Mouse (Mus musculus) c-Kit-positive CD71-positive TER-119-negative erythroid progenitor cells, embryonic 14.5 days (primary cell): Measurements from ENCODE around the gene Tnfrsf23.
"Not testable (repeated sequence)": the region's sequence is repeated elsewhere in the genome, so short reads cannot be mapped to it uniquely, and the experiment has no call there.

Source experiments
- DNase-seq: peaks from one replicate; pipeline ENCODE4 v3.0.0-alpha.2; 2013; ENCODE audit warnings: low read depth

Gene Tnfrsf23

GRCm38 (mm10) chr7:143684569-143684968, 1.1 kb downstream of the Tnfrsf23 start:
- DNase-seq: not testable (repeated sequence)

GRCm38 (mm10) chr7:143681566-143681965, 4.1 kb downstream of the Tnfrsf23 start:
- DNase-seq: no peak

DNA sequence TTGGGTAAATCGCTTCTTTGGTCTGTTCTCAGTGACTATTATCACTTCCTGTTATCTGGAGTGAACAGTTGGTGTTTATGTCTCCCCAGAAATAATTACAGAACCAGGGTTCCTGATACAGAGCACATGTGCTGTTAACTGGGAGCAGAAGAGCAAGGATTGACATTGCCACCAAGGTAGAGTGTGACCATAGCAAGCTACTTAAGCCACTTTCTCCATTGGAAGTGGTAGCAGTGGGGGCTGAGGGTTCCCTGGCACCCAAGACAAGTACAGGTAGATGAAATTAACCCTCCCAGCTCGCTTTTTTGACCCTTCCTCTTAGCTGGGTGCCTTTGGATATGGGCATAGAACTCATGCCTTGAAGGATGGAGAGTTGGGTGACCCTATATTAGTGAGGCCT, 4.8 kb downstream of the Tnfrsf23 start:
- not testable (repeated sequence) for DNase-seq

- DNase-seq: not testable (repeated sequence)
Measured at GRCm38 (mm10) chr7:143679650-143680049, 6.0 kb downstream of the Tnfrsf23 start.

- DNase-seq: no peak
Measured at GRCm38 (mm10) chr7:143666427-143667311, 19.0 kb downstream of the Tnfrsf23 start.

- no peak for DNase-seq
Measured at GRCm38 (mm10) chr7:143663470-143663869, 22.2 kb downstream of the Tnfrsf23 start.

GRCm38 (mm10) chr7:143660797-143661196, 24.9 kb downstream of the Tnfrsf23 start:
- no peak for DNase-seq

- DNase-seq: not testable (repeated sequence)
Measured at GRCm38 (mm10) chr7:143649769-143650346, 35.8 kb downstream of the Tnfrsf23 start.

DNA sequence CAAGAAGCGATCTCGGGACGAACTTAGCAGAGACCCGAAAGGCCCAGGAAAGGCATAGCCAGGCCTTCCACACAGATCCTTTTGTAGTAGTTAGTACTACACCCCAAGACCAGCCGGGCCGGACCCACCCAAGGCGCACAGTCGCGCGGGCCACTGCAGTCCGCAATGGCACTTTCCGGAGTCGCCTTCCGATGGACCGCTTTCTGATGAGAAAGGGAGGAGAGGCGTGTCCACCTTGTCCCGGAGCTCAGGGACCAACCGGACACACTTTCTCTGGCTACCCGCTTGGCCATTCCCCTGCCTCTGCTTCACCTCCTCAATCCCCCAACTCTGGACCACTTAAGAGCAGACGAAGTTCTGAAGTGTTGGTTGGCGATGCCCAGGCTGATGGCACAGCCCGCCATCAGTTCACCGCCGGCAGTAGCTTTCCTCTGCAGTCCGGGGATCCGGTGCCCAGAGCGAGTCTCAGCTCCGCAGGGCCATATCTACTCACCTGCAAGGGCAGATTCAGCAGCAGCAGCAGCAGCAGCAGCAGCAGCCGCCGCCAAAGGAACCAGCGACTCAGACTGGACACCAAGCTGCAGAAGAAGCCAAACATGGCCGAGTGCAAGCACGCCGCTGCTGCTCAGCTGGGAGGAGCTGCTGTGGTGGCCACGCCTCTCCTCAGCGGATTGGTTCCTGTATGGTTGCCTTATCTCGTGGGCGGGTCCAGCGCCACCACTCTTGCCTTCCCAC, 36.5 kb downstream of the Tnfrsf23 start, which contains the start of gene Tnfrsf22:
Gene Tnfrsf22 (minus strand): TSS at position 628 of the 735 bp plus-strand sequence.
- DNase-seq: peak; percentile 70

GRCm38 (mm10) chr7:143643949-143644348, 41.7 kb downstream of the Tnfrsf23 start:
- not testable (repeated sequence) for DNase-seq

DNA sequence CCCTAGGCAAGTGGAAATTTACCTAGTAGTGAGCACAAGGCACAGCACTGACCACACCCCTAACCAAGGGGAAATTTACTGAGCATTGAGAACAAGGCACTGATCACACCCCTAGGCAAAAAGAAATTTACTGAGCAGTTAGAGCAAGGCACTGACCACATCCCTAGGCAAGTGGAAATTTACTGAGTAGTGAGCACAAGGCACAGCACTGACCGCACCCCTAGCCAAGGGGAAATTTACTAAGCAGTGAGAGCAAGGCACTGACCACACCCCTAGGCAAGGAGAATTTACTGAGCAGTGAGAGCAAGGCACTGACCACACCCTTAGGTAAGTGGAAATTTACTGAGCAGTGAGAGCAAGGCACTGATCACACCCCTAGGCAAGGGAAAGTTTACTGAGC, 49.0 kb downstream of the Tnfrsf23 start:
- no peak for DNase-seq

DNA sequence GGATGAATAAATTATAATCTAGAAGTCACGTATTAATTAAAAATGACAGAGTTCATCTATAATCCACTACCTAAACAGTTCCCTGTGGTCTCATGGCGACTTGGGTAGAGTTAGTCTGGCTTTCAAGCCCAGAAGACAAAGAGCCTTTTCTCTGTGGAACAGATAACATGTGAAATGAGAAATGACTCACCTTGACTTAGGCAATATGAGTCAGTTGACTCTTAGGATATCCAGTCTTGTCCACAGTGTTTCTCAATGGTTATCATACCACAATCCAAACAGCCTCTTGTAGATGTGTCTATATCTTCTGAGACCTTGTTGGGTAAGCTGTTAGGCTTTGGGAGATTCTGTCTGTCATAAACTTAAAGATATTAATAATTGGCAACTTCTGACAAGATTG, 54.2 kb downstream of the Tnfrsf23 start:
- DNase-seq: no peak

DNA sequence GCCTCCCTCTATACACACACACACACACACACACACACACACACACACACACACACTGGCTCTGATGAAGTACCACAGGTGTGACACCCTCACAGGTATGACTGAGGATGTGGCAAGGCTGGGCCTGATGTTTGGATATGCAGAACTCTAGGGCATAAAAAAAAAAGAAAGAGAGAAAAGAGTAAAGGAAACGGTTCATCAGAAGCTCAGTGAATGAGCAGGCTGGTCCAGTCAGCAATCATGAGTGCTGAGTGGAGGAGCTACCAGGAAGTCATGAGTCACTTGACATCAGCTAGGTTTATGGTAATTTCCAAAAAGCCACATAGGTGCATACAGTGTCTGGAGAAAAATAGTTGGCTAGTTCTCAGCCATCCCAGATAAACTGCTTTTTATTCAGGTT, 56.2 kb downstream of the Tnfrsf23 start:
- no peak for DNase-seq

DNA sequence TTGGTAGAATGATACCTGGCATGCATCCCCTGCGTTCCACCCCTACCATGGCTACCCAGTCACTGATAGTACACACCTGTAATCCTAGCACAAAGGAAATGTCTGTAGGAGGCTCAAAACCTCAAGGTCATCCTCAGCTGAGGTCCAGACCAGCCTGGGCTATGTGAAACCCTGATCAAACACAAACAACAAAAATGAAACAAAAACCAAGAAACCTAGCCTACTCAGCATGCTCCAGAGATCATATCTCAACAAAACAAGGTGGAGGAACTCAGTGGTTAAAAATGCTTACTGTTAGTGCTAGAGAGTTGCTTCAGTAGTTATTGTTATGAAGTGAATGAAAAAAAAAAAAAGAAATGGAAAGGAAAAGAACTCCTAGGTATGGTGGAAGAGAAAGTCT, 57.1 kb downstream of the Tnfrsf23 start, which contains the start of gene Tnfrsf26:
Gene Tnfrsf26 (minus strand): TSS at position 183 of the 400 bp plus-strand sequence.
- DNase-seq: no peak

- no peak for DNase-seq
Measured at GRCm38 (mm10) chr7:143627555-143628286, 58.0 kb downstream of the Tnfrsf23 start.

DNA sequence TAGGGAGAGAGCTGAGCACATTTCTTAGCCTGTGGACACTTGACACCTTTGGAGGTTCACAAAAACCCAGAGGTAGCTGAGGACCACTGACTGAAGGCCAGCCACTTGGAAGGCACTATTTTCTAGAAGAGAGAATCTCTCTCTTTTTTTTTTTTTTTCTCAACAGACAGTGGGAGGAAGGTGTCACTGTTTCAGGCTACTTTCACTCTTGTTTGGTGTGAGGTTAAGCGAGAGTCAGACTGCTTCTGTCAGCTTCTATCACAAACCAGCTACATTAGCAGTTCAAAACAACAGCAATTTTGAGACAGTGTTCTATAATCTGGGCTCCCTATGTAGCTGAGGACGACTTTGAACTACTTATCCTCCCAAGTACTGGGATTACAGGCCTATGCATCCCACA, 59.5 kb downstream of the Tnfrsf23 start:
- no peak for DNase-seq

DNA sequence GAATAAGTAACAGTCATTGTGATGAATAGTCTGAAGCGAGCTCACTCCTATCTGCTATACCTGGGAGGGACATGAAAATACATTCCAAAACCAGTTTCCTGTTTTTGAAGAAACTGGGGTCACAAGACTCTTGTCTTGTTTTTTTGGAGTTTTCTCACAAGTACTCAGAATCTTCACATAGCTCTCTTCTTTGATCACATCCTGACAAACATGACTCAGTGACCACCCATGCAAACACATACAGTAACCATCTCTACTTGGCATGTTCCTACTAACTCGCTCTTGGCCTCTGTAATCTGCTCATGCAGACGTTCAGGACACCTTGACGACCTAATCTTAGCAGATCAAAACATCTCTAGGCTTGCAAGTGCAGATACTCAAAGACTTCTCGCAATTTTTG, 60.5 kb downstream of the Tnfrsf23 start:
- DNase-seq: no peak

DNA sequence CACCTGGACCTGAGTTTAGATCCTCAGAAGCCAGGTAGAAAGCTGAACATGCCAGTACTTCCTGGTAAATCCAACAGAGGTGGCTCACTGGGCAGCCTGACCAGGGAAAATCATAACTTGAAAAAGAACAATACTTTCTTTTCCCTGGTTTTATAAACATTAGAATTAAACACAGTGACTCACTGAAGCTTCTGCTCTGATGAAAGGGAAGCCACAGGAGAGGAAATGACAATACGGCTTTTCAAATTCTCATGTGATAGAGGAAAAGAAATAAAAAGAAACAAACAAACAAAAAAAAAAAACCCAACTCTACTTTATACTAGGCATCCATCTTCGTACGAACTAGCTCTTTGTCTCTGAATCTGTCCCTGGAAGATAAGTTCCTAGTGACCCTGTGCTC, 61.1 kb downstream of the Tnfrsf23 start:
- no peak for DNase-seq

GRCm38 (mm10) chr7:143620951-143621350, 64.7 kb downstream of the Tnfrsf23 start:
- no peak for DNase-seq
